Mouse (Mus musculus) neural tube, embryonic 12.5 days (tissue): Measurements from ENCODE around the gene Gng12. TPM values are rescaled to one million over a fixed set of nuclear protein-coding genes. Genes with fewer than 3 reads are reported as not detected.

Experiments
- ATAC-seq: fragments of 200-750 bp; cut with Nextera tagmentation; 2 replicates; pipeline ENCODE4 v1.8.0; 2017; ENCODE audit warnings: low read depth, mild to moderate bottlenecking, moderate TSS enrichment, moderate library complexity; ENCODE audit not compliant: low FRiP score
- H3K27ac ChIP-seq: fragments of 300-500 bp; sonication (generic); 2 replicates; pipeline ENCODE4 v1.5.1; 2016
- H3K27me3 ChIP-seq: fragments of 300-500 bp; sonication (generic); replicated peaks from 2 replicates; pipeline ENCODE4 v1.6.1; 2016; ENCODE audit warnings: mild to moderate bottlenecking
- H3K36me3 ChIP-seq: fragments of 300-500 bp; sonication (generic); 2 replicates; pipeline ENCODE4 v1.6.1; 2016; ENCODE audit warnings: mild to moderate bottlenecking
- H3K4me1 ChIP-seq: fragments of 300-500 bp; sonication (generic); 2 replicates; pipeline ENCODE4 v1.6.1; 2016
- H3K4me2 ChIP-seq: fragments of 300-500 bp; sonication (generic); replicated peaks from 2 replicates; pipeline ENCODE4 v1.6.1; 2016; ENCODE audit warnings: mild to moderate bottlenecking
- H3K4me3 ChIP-seq: fragments of 300-500 bp; sonication (generic); 2 replicates; pipeline ENCODE4 v1.5.1; 2016
- H3K9ac ChIP-seq: fragments of 300-500 bp; sonication (generic); 2 replicates; pipeline ENCODE4 v1.6.1; 2016; ENCODE audit warnings: mild to moderate bottlenecking
- H3K9me3 ChIP-seq: fragments of 300-500 bp; sonication (generic); 2 replicates; pipeline ENCODE4 v1.6.1; 2016; ENCODE audit warnings: mild to moderate bottlenecking
- whole genome bisulfite sequencing: fragments of 180-500 bp; shearing (Covaris S2); methylation state at CpG from one replicate; pipeline ENCODE4 v1.1.7; 2016; 5-methylcytosine and 5-hydroxymethylcytosine counted together
- polyA plus RNA-seq: library from polyadenylated mRNA; unstranded; fragments of >200 nt; fragmentation: Nextera tagmentation; extraction: Ambion mirVana; gene quantifications from 2 replicates; pipeline ENCODE4 v1.2.1, GENCODE M21; 2016

Gng12 gene
- polyA plus RNA-seq, 1 experiment from 2014 or later, result 41.8 TPM

DNA sequence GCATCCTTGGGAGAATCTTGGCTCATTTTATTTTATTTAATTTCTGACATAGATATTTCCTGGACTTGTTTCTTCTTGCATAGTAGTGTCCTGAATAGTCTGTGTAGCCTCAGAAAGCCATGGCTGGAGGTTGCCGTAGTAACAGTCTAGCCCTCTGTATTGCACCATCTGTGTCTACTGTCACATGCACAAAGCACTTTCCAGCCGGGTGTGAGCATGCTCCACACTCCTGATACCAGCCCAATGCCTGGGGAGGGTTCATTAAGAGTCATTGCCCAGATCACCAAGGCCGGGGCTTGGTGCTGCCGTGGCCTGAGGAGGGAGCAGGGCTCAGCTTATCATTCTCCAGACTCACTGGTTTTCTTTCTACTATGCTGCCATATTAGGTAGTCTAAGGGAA, 68.0 kb downstream of the Gng12 start:
- peaks cover 11% of the 10 kb centered on the region; the same call in 1 of the 2 replicates for H3K4me1 ChIP-seq
- 28% methylated on average over 4 of the region's 4 CpGs for WGBS
- H3K27ac ChIP-seq, result no peak overlapping the region
- no peak overlapping the region for H3K9ac ChIP-seq
- no peaks in the 10 kb centered on the region for H3K9me3 ChIP-seq
- no peaks in the 10 kb centered on the region for H3K36me3 ChIP-seq
- H3K4me2 ChIP-seq, result no peak overlapping the region
- no peak overlapping the region for H3K4me3 ChIP-seq
- peak; percentile 81 for ATAC-seq
- H3K27me3 ChIP-seq, result no peaks in the 10 kb centered on the region

DNA sequence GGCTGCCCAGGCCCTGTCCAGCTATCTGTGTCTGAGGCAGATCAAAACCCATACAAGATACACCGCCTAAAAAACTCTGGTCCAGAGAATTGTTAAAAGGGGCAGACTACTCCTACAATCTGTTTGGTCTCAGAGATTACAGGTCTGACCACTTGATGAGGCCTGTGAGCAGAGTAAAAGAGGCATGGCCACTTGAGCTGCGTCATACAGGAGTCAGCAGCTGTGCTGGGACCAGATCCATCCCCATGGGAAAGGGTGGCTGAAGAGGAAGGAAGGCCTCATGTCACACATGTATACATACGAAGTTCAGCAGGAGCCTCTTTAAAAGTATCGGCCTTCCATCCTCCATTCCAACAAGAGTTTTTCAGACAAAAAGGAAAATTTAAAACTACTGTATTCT, 69.0 kb downstream of the Gng12 start:
- WGBS, result 91% methylated on average over 4 of the region's 4 CpGs
- ATAC-seq, result no peak

DNA sequence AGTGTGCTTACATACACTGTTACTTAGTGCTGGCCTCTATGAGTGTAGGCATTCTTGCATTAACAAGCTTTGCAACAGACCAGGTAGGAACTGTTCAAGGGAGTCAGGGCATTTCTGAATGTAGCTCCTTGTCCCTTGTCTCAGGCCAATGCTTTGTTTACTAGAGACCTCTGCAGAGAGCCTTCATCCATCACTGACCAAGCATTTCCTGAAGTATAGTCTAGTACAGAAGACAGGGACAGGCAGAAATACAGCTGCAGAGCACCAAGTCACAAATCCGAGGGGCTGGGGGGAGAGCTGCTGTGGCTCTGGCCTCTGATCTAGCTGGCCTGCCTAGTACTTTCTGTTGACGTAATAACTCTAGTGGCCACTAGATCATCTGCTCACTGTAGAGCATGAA, 71.6 kb downstream of the Gng12 start:
- H3K9me3 ChIP-seq, result no peaks in the 10 kb centered on the region
- ATAC-seq, result no peak
- no peaks in the 10 kb centered on the region for H3K36me3 ChIP-seq
- H3K4me3 ChIP-seq, result no peak overlapping the region
- peaks cover 8% of the 10 kb centered on the region for H3K4me1 ChIP-seq
- no peak overlapping the region for H3K9ac ChIP-seq
- H3K27ac ChIP-seq, result no peak overlapping the region
- H3K4me2 ChIP-seq, result no peak overlapping the region
- 58% methylated on average over 2 of the region's 2 CpGs for WGBS
- H3K27me3 ChIP-seq, result no peaks in the 10 kb centered on the region

More for the DNA sequence above, 69.0 kb downstream of the Gng12 start:
- Histone ChIP-seq H3K4me3 (no peak overlapping the region), H3K9ac (no peak overlapping the region), H3K27me3 (no peaks in the 10 kb centered on the region), H3K4me2 (no peak overlapping the region), H3K9me3 (no peaks in the 10 kb centered on the region), H3K36me3 (no peaks in the 10 kb centered on the region), H3K4me1 (peaks cover 11% of the 10 kb centered on the region; the same call in 1 of the 2 replicates), H3K27ac (no peak overlapping the region)

DNA sequence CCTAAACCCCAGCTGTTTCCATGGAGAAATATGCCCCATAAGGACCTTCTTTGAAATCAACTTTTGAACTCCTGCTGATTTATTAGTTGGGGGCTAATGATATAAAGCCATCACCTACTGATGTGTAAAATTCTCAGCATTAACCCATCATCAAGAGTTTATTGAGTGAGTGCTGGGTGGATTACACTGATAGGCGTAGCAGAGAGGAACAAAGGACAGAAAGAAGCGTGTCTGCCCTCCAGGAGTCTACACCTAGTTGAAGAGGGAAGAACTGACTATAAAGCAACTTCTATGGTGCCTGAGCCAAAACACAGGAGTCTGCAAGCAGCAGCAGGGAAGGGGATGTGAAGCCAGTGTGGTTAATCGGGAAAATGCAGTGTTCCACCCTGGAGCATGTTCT, 73.2 kb downstream of the Gng12 start:
- no peak overlapping the region for H3K9ac ChIP-seq
- H3K4me1 ChIP-seq, result peaks cover 7% of the 10 kb centered on the region
- 19% methylated on average over 3 of the region's 3 CpGs for WGBS
- no peaks in the 10 kb centered on the region for H3K27me3 ChIP-seq
- no peaks in the 10 kb centered on the region for H3K36me3 ChIP-seq
- H3K4me3 ChIP-seq, result no peak overlapping the region
- no peak for ATAC-seq
- H3K9me3 ChIP-seq, result no peaks in the 10 kb centered on the region
- no peak overlapping the region for H3K27ac ChIP-seq
- no peak overlapping the region for H3K4me2 ChIP-seq

DNA sequence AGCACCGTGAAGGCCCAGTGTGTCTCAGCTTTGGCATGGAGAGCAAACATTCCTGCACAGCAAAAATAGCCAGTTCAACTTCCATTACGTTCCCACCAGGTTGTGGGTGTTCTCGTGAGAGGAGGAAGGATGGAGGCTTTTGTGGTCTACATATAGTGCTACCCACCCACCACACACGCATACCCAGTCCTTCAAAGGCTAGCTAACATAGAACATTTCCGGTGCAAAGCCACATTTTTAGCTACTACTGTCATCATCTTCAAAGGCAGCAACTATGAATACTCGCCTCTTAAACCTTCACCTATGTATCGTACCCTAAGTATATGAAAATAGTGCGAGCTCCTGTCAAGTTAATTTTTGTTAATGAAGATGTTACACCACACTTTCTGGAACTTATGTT, 76.1 kb downstream of the Gng12 start:
- no peak overlapping the region for H3K9ac ChIP-seq

DNA sequence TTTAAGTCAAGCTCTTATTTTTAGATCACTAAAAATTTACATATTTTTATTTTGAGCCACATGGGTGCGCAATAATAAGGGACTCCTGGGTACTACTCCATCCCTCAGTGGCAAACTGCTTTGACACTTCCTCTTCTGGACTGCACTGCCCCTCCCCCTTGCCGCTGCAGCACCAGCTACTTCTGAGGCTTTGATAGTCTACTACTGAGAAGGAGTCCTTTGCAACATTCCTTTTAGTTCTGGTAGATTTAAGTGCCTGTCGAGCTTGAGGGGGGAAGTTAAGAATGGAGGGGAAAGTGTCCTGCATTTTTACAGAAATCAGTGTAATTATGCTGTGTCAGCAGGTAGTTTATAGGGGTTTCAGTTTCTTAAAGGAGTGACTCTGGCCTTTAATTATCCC, 77.0 kb downstream of the Gng12 start:
- peaks cover 2% of the 10 kb centered on the region for H3K4me1 ChIP-seq
- no peaks in the 10 kb centered on the region for H3K27me3 ChIP-seq
- no peak overlapping the region for H3K27ac ChIP-seq
- no peak overlapping the region for H3K9ac ChIP-seq
- ATAC-seq, result no peak
- no peak overlapping the region for H3K4me2 ChIP-seq
- H3K9me3 ChIP-seq, result no peaks in the 10 kb centered on the region
- 16% methylated on average over 3 of the region's 3 CpGs for WGBS
- H3K36me3 ChIP-seq, result no peaks in the 10 kb centered on the region
- H3K4me3 ChIP-seq, result no peak overlapping the region

More for the DNA sequence above, 76.1 kb downstream of the Gng12 start:
- Histone ChIP-seq H3K9me3 (no peaks in the 10 kb centered on the region), H3K4me3 (no peak overlapping the region), H3K4me2 (no peak overlapping the region), H3K27me3 (no peaks in the 10 kb centered on the region), H3K36me3 (no peaks in the 10 kb centered on the region), H3K27ac (no peak overlapping the region), H3K4me1 (peaks cover 7% of the 10 kb centered on the region)
- ATAC-seq, result no peak
- WGBS, result 75% methylated on average over 8 of the region's 8 CpGs

DNA sequence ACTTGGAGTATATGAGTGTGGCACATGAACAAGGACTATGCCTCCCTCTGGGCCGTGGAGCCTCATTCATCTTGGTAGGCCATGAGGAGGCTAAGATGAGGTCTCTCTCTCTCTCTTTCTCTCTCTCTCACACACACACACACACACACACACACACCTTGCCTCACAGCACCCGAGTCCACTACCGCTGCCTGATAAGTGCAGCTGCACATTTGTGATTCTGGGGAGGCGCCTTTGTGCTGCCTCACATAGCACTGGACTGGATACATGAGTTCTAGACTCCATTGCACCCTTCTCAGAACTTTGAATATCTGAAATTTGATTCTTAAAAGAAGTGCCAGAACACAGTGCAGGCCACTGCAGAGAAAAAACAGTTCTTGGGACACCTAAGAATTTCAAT, 79.3 kb downstream of the Gng12 start:
- Histone ChIP-seq H3K9ac (no peak overlapping the region), H3K27ac (no peak overlapping the region), H3K4me3 (no peak overlapping the region), H3K36me3 (no peaks in the 10 kb centered on the region), H3K4me1 (no peaks in the 10 kb centered on the region; the same call in 1 of the 2 replicates), H3K4me2 (no peak overlapping the region), H3K27me3 (no peaks in the 10 kb centered on the region), H3K9me3 (no peaks in the 10 kb centered on the region)
- 91% methylated on average over 4 of the region's 4 CpGs for WGBS
- ATAC-seq, result no peak

DNA sequence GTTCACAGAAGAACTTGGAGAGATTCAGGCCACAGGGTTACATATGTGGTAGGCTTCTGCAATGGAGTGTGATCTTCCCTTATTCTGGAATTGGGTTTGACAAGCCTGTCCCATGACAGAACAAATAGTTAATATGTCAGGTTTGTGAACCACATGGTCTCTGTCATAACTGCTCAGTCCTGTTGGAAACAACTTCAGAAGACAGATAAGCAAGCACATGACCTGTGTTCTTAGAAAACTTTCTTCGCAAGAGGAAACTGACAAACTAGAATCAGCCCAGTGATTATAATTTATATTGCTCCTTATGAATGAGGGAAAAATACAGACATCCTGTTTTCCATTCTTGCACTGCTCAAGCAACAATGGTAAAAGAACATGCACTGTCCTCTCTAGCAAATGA, 83.0 kb downstream of the Gng12 start:
- Histone ChIP-seq H3K4me3 (no peak overlapping the region), H3K36me3 (no peaks in the 10 kb centered on the region), H3K9me3 (no peaks in the 10 kb centered on the region), H3K27ac (no peak overlapping the region), H3K4me1 (no peaks in the 10 kb centered on the region), H3K9ac (no peak overlapping the region), H3K4me2 (no peak overlapping the region), H3K27me3 (no peaks in the 10 kb centered on the region)
- ATAC-seq, result no peak
- 93% methylated on average over 1 of the region's 1 CpGs for WGBS

DNA sequence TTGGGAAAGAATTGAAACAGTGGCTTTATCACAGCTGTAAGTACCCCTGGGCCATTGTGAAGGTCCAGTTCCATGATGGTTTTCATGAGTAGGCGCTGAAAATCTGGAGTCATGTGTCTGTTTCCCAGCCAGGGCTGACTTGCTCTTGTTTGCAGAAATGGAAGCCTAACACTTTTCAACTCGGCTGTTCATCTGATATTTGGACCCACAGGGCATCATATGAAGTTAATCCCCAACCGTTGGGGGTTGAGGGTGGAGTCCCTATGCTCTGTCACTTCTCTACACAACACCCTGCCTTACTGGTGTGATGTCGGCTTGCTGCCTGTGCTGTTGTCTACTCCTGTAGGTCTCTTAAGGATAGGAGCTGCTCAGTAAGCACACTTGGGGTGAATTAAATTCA, 83.8 kb downstream of the Gng12 start:
- no peak overlapping the region for H3K4me2 ChIP-seq
- no peaks in the 10 kb centered on the region for H3K4me1 ChIP-seq
- no peaks in the 10 kb centered on the region for H3K27me3 ChIP-seq
- H3K9me3 ChIP-seq, result no peaks in the 10 kb centered on the region
- H3K4me3 ChIP-seq, result no peak overlapping the region
- H3K9ac ChIP-seq, result no peak overlapping the region
- no peaks in the 10 kb centered on the region for H3K36me3 ChIP-seq
- ATAC-seq, result no peak
- WGBS, result 88% methylated on average over 4 of the region's 4 CpGs
- no peak overlapping the region for H3K27ac ChIP-seq

DNA sequence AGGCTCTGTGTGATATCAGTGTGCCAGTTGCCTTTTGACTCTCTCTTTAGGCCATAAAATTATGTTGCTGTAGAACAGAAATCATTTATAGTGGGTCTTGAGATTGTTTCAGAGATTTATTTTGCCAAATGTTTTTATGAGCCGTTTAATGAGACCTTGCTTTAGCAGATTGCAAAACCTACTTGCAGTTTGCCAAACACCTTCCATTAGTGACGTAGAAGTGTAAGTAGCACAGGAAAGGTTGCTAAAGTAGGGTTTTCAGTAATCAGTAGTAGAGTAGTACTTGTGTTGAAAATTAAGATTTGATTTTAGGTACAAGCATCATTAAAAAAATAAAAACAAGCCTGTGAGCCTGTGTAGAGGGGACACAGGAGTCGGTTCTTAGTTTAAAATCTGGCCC, 85.2 kb downstream of the Gng12 start:
- no peaks in the 10 kb centered on the region for H3K9me3 ChIP-seq
- WGBS, result 93% methylated on average over 3 of the region's 3 CpGs
- H3K4me2 ChIP-seq, result no peak overlapping the region
- no peak overlapping the region for H3K4me3 ChIP-seq
- H3K27ac ChIP-seq, result no peak overlapping the region
- ATAC-seq, result no peak
- H3K36me3 ChIP-seq, result no peaks in the 10 kb centered on the region
- no peaks in the 10 kb centered on the region for H3K4me1 ChIP-seq
- no peaks in the 10 kb centered on the region for H3K27me3 ChIP-seq
- no peak overlapping the region for H3K9ac ChIP-seq

DNA sequence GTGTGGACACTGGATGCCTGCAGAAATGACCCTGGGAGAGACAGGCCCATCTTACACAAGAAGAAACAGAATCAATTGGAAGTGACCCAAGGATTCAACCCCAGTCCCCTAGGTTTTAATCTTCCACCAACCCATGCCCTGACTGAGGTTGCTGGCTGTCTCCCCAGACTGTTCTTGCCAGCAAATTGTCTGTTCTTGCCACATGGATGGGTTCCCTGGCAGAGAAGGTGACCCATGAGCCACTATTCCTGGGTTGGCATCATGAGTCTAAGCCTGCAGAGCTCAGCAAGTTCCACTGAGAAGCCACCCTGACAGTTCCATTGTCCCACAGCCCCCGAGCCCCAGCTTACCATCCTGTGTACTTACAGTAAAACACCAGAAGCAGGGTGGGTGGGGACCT, 85.7 kb downstream of the Gng12 start:
- H3K36me3 ChIP-seq, result no peaks in the 10 kb centered on the region
- no peak for ATAC-seq
- no peak overlapping the region for H3K4me2 ChIP-seq
- H3K27ac ChIP-seq, result no peak overlapping the region
- no peaks in the 10 kb centered on the region for H3K4me1 ChIP-seq
- no peak overlapping the region for H3K9ac ChIP-seq
- no peak overlapping the region for H3K4me3 ChIP-seq
- no peaks in the 10 kb centered on the region for H3K9me3 ChIP-seq
- H3K27me3 ChIP-seq, result no peaks in the 10 kb centered on the region
- WGBS, result 71% methylated on average over 1 of the region's 1 CpGs

DNA sequence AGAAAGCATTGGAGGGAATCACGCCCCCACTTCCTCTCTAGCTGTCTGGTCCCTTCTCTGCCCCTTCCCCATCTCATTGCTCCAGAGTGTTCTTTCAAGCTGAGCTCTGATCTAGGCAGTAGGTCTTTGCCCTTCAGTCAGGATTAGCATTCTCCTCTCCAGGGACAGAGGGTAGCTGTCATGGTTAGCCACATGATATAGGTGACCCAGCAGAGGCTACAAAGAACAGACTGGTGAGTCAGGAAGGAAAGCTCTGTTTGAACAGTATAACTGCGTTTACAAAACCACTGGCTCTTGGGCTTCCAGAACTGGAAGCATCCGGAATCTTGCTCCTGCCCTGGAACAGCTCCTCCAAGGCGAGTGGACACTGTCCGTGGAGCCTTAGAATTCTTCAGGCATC, 87.9 kb downstream of the Gng12 start:
- Histone ChIP-seq H3K4me2 (no peak overlapping the region), H3K9me3 (no peaks in the 10 kb centered on the region), H3K27me3 (no peaks in the 10 kb centered on the region), H3K36me3 (no peaks in the 10 kb centered on the region), H3K9ac (no peak overlapping the region), H3K4me3 (no peak overlapping the region), H3K27ac (no peak overlapping the region), H3K4me1 (peaks cover 7% of the 10 kb centered on the region; the same call in 1 of the 2 replicates)
- 87% methylated on average over 5 of the region's 5 CpGs for WGBS
- ATAC-seq, result no peak

DNA sequence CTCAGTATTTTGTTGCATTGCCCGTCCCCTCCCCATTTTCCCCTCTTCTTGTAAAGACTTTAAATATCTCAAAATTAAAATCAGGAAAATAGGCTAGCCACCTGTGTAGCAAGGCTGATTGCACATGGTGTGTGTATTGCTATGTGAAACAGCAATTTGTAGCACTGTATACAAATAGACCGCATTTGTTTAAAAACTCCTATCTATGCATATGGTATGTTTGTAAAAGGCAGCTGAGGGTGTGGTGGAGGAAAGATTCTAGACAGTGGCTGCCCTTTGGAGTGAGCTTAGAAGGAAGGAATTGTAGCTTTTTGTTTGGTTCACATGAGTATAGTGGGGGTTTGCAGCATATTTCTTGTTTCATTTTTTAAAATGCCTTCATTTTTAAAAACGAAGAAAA, 88.5 kb downstream of the Gng12 start:
- H3K4me3 ChIP-seq, result no peak overlapping the region
- no peak overlapping the region for H3K27ac ChIP-seq
- H3K4me1 ChIP-seq, result peaks cover 7% of the 10 kb centered on the region; the same call in 1 of the 2 replicates
- no peaks in the 10 kb centered on the region for H3K27me3 ChIP-seq
- no peaks in the 10 kb centered on the region for H3K36me3 ChIP-seq
- no peak for ATAC-seq
- WGBS, result 87% methylated on average over 3 of the region's 3 CpGs
- H3K4me2 ChIP-seq, result no peak overlapping the region
- H3K9me3 ChIP-seq, result no peaks in the 10 kb centered on the region
- H3K9ac ChIP-seq, result no peak overlapping the region
